Mouse (Mus musculus) pancreas, adult 10 weeks (tissue): Measurements from ENCODE around the gene Aass. TPM values are rescaled to one million over a fixed set of nuclear protein-coding genes. Genes with fewer than 3 reads are reported as not detected.

Experiments
- polyA plus RNA-seq: library from polyadenylated mRNA; stranded (reverse); fragments of 350-450 nt; fragmentation: Illumina TruSeq; extraction: RNeasy Lipid Tissue Mini Kit (QIAGEN cat#74804); gene quantifications from one replicate; pipeline ENCODE4 v1.2.3, GENCODE M21; 2015; ENCODE audit warnings: low read depth, low replicate concordance; ENCODE audit not compliant: insufficient read depth

Aass gene
- polyA plus RNA-seq: 3.7 TPM

GRCm38 (mm10) chr6:23132573-23133181 is at the start of gene Aass:
Aass (minus strand) TSS chr6:23132986.

Other genes starting within 250 kb of the Aass start
- not detected for gene Fezf1, start 115.4 kb upstream of the Aass start, polyA plus RNA-seq